Mouse (Mus musculus) kidney, embryonic 14.5 days (tissue): ENCODE results near the gene Eddm3b. TPM values are rescaled to one million over a fixed set of nuclear protein-coding genes. Genes with fewer than 3 reads are reported as not detected.
"Not testable (repeated sequence)": the region's sequence is repeated elsewhere in the genome, so short reads cannot be mapped to it uniquely, and the experiment has no call there.

Experiments used
- ATAC-seq: fragments of 200-750 bp; cut with Nextera tagmentation; 2 replicates; pipeline ENCODE4 v1.8.0; 2017; ENCODE audit warnings: moderate number of reproducible peaks, mild to moderate bottlenecking, moderate TSS enrichment, moderate library complexity; ENCODE audit not compliant: low FRiP score, low TSS enrichment
- H3K27ac ChIP-seq: fragments of 300-500 bp; sonication (generic); 2 replicates; pipeline ENCODE4 v1.5.1; 2014; ENCODE audit warnings: low read depth, mild to moderate bottlenecking, low read length, moderate library complexity, mixed read lengths
- H3K27me3 ChIP-seq: fragments of 300-500 bp; sonication (generic); 2 replicates; pipeline ENCODE4 v1.6.1; 2014; ENCODE audit warnings: mild to moderate bottlenecking, low read length; ENCODE audit not compliant: control insufficient read depth, insufficient read depth
- H3K36me3 ChIP-seq: fragments of 300-500 bp; sonication (generic); 2 replicates; pipeline ENCODE4 v1.6.1; 2014; ENCODE audit warnings: low read length, mixed read lengths; ENCODE audit not compliant: control insufficient read depth, insufficient read depth
- H3K4me1 ChIP-seq: fragments of 300-500 bp; sonication (generic); 2 replicates; pipeline ENCODE4 v1.6.1; 2014; ENCODE audit warnings: low read length, mixed read lengths; ENCODE audit not compliant: control insufficient read depth, insufficient read depth
- H3K4me2 ChIP-seq: fragments of 300-500 bp; sonication (generic); replicated peaks from 2 replicates; pipeline ENCODE4 v1.6.1; 2014; ENCODE audit warnings: low read depth, mild to moderate bottlenecking, low read length
- H3K4me3 ChIP-seq: fragments of 300-500 bp; sonication (generic); 2 replicates; pipeline ENCODE4 v1.5.1; 2014; ENCODE audit warnings: mild to moderate bottlenecking, low read length
- H3K9ac ChIP-seq: fragments of 300-500 bp; sonication (generic); 2 replicates; pipeline ENCODE4 v1.6.1; 2014; ENCODE audit warnings: low read depth, mild to moderate bottlenecking, low read length, moderate library complexity
- H3K9me3 ChIP-seq: fragments of 300-500 bp; sonication (generic); 2 replicates; pipeline ENCODE4 v1.6.1; 2016; ENCODE audit warnings: low read length; ENCODE audit not compliant: control insufficient read depth
- WGBS: fragments of 180-500 bp; shearing (Covaris S2); extraction: QIAGEN DNeasy Blood & Tissue Kit; methylation state at CpG from one replicate; pipeline ENCODE4 v1.1.7; 2014; 5-methylcytosine and 5-hydroxymethylcytosine counted together
- polyA plus RNA-seq: library from polyadenylated mRNA; unstranded; fragments of >200 nt; fragmentation: Nextera tagmentation; extraction: Ambion mirVana; gene quantifications from 2 replicates; pipeline ENCODE4 v1.2.1, GENCODE M21; 2014

Eddm3b gene
- polyA plus RNA-seq, 1 experiment from 2014 or later: 2.1 TPM

- no peaks in the 10 kb centered on the region for H3K27me3 ChIP-seq
- H3K27ac ChIP-seq: no peak overlapping the region
- no peak overlapping the region for H3K4me3 ChIP-seq
- ATAC-seq: no peak
- no peak overlapping the region; the same call in 1 of the 2 replicates for H3K4me2 ChIP-seq
- no peaks in the 10 kb centered on the region for H3K9me3 ChIP-seq
- no peaks in the 10 kb centered on the region for H3K4me1 ChIP-seq
- 95% methylated on average over 1 of the region's 1 CpGs for WGBS
- no peak overlapping the region for H3K9ac ChIP-seq
- no peaks in the 10 kb centered on the region for H3K36me3 ChIP-seq
Observed at GRCm38 (mm10) chr14:51157072-51157471, 42.8 kb downstream of the Eddm3b start.

DNA sequence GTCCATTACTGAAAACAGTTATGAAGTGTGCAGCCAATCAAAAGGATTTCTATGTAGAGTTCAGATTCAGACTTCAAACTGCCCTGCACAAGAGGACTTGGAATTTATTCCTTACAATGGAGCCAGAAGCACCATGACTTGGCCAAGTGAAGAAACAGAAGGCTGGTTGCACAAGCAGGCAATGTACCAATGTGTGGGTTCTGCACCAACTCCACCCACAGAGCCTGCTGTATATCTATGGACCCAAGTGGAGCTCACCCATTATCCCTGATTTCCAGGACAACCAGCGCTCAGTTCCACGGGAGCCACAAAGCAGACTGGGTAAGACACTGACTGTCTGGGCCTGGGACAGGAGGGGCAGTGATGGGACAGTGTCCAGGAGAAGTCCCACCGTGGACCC, 47.8 kb downstream of the Eddm3b start, which contains the start of gene Rnase2b:
Gene Rnase2b (plus strand): TSS at position 285 of the 400 bp plus-strand sequence.
- not testable (repeated sequence) for H3K27me3 ChIP-seq, H3K4me3 ChIP-seq, H3K9me3 ChIP-seq, H3K4me2 ChIP-seq, H3K4me1 ChIP-seq, ATAC-seq, H3K27ac ChIP-seq, H3K9ac ChIP-seq, H3K36me3 ChIP-seq
- WGBS: 98% methylated on average over 3 of the region's 3 CpGs

DNA sequence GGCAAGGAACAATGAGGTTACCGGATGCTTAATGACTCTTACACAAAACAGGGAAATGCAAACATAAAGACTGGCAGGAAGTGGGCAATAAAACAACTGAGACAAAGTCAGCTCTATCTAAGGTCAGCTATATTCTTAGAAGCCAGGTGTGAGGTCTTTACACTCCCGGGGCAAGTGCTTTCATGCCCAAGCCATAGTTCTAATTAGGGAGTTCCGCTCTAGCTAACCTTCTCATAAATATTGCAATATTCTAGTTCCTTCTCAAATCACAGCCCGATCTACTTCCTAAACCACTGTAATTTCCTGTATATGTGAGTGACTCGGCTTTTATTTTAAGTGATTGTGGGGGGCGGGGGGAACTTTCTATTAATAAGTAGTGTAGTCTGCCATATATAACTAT, 49.1 kb downstream of the Eddm3b start:
- H3K36me3 ChIP-seq, H3K4me2 ChIP-seq, H3K9ac ChIP-seq, H3K27ac ChIP-seq, H3K4me1 ChIP-seq, H3K9me3 ChIP-seq, H3K27me3 ChIP-seq, H3K4me3 ChIP-seq, ATAC-seq: not testable (repeated sequence)
- 73% methylated on average over 6 of the region's 6 CpGs for WGBS

DNA sequence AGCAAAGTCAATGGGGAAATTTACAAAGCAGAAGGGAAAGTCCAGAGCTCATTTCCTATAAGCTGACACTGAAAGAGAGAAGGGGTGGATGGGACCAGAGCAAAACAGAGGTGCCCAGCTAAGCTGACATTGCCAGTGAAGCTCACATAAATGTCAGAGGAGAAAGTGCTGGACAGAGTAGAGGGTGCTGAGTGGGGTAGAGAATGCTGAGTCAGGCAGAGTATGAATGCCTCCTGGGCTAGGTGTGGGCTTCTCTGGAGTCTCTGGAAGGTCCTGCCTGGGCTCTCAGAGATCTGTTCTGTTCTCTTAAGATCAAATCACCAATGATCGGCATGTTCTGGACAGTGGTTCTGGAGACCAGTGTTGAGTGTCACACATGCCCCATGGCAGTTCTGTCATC, 51.2 kb downstream of the Eddm3b start:
- Histone ChIP-seq H3K9me3 (peaks cover 5% of the 10 kb centered on the region; the same call in 1 of the 2 replicates), H3K4me2 (no peak overlapping the region), H3K4me3 (no peak overlapping the region)

DNA sequence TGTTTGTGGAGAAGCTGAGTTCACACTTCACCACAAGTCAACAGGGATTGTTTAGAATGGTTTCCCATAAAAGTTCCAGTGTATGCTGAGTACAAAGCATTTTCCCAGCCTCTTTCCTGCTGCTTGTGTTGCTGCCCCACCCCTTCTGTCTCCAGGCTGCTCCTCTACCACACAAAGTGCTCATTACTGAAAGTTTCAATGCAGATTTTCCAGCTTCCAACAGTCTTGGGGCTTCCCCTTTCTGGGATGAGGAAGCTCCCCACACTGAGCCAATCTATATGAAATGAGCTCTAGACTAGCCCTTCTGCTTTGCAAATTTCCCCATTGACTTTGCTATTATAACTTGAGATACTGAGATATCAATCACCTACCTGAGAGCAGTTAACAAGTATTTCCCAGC, 51.8 kb downstream of the Eddm3b start:
- Histone ChIP-seq H3K9me3 (peaks cover 5% of the 10 kb centered on the region; the same call in 1 of the 2 replicates), H3K4me1 (no peaks in the 10 kb centered on the region), H3K9ac (no peak overlapping the region), H3K36me3 (no peaks in the 10 kb centered on the region), H3K27me3 (no peaks in the 10 kb centered on the region), H3K4me2 (no peak overlapping the region), H3K27ac (no peak overlapping the region), H3K4me3 (no peak overlapping the region)
- ATAC-seq: no peak

More for the DNA sequence above, 51.2 kb downstream of the Eddm3b start:
- H3K27ac ChIP-seq: no peak overlapping the region
- no peaks in the 10 kb centered on the region for H3K27me3 ChIP-seq
- ATAC-seq: no peak
- WGBS: 100% methylated on average over 1 of the region's 1 CpGs
- no peak overlapping the region for H3K9ac ChIP-seq
- no peaks in the 10 kb centered on the region for H3K4me1 ChIP-seq
- H3K36me3 ChIP-seq: no peaks in the 10 kb centered on the region

Other genes starting within 250 kb of the Eddm3b start
- gene Tep1, start 243.9 kb upstream of the Eddm3b start, polyA plus RNA-seq: 10.3 and 10.6 TPM in 2 replicates
- gene Klhl33, start 216.9 kb upstream of the Eddm3b start, polyA plus RNA-seq: 0.11 and 0.20 TPM in 2 replicates
- 168 and 198 TPM in 2 replicates for gene Osgep, start 189.5 kb upstream of the Eddm3b start, polyA plus RNA-seq
- 354 and 419 TPM in 2 replicates for gene Apex1, start 189.5 kb upstream of the Eddm3b start, polyA plus RNA-seq
- gene Pip4p1, start 183.6 kb upstream of the Eddm3b start, polyA plus RNA-seq: 40.1 and 63.0 TPM in 2 replicates
- gene Pnp, start 183.3 kb upstream of the Eddm3b start, polyA plus RNA-seq: 80.6 and 83.0 TPM in 2 replicates
- gene Gm49342, start 169.9 kb upstream of the Eddm3b start, polyA plus RNA-seq: not detected in 2 replicates
- gene Pnp2, start 158.4 kb upstream of the Eddm3b start, polyA plus RNA-seq: 0.99 and 1.2 TPM in 2 replicates
- not detected in 2 replicates for gene Rnase10, start 106.7 kb upstream of the Eddm3b start, polyA plus RNA-seq
- gene Rnase9, start 72.6 kb upstream of the Eddm3b start, polyA plus RNA-seq: 0.35 TPM in 1 of 2 replicates, not detected in the other
- 1.1 TPM in 1 of 2 replicates, not detected in the other for gene Rnase11, start 64.3 kb upstream of the Eddm3b start, polyA plus RNA-seq
- 16.5 and 18.5 TPM in 2 replicates for gene Rnase12, start 56.8 kb upstream of the Eddm3b start, polyA plus RNA-seq
- gene Olfr750, start 40.0 kb upstream of the Eddm3b start, polyA plus RNA-seq: not detected in 2 replicates
- 38.9 and 41.8 TPM in 2 replicates for gene Rnase4, start 23.3 kb upstream of the Eddm3b start, polyA plus RNA-seq
- 6.3 and 9.5 TPM in 2 replicates for gene Ang, start 23.3 kb upstream of the Eddm3b start, polyA plus RNA-seq
- 0.38 and 0.49 TPM in 2 replicates for gene Rnase6, start 9.5 kb downstream of the Eddm3b start, polyA plus RNA-seq
- gene Rnase1, start 32.4 kb downstream of the Eddm3b start, polyA plus RNA-seq: 0.53 and 0.65 TPM in 2 replicates
- gene Rnase2b, start 47.8 kb downstream of the Eddm3b start, polyA plus RNA-seq: not detected in 2 replicates
- gene Ang2, start 84.7 kb downstream of the Eddm3b start, polyA plus RNA-seq: not detected in 2 replicates
- gene Ear14, start 89.0 kb downstream of the Eddm3b start, polyA plus RNA-seq: not detected in 2 replicates
- not detected in 2 replicates for gene Rnase2a, start 141.7 kb downstream of the Eddm3b start, polyA plus RNA-seq
- gene Gm7247, start 247.3 kb downstream of the Eddm3b start, polyA plus RNA-seq: not detected in 2 replicates